Mouse (Mus musculus) liver, postnatal 0 days (tissue): ENCODE measurements at regions not wholly inside any gene's neighbourhood (a gene's known extent, or its start where the extent isn't known, plus 50 kb on each side); places are given as distances from the start of the nearest gene placed in this dataset.

Source experiments
- CTCF ChIP-seq: sonication (generic); IDR thresholded peaks from 2 replicates; pipeline ENCODE4 v1.5.1; 2016; ENCODE audit warnings: antibody characterized with exemption, low read depth
- EP300 ChIP-seq: IDR thresholded peaks from 2 replicates; pipeline ENCODE4 v1.6.1; 2016; ENCODE audit warnings: antibody characterized with exemption, low read depth, mild to moderate bottlenecking

DNA sequence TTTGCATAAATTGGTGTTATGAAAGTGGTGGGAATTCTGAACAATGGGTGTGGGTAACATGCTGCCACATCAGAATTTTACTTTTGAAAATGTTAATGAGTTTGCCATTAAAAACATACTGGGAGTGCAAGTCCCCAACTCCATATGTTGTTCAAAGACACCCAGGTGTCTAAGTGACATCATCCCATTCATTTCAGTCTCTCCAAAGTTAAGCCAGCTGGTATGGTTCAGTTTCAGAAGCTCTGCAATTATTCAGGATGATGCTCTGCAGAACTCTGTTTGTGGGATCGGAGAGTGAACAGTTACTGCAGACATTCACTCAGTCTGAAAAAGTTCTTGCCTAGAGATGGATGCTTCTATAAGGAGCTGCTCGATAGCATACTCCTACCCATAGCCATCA is 56.3 kb upstream of the Ufm1 start:
- no peak for TF ChIP-seq EP300
- TF ChIP-seq CTCF, result no peak
